Mouse (Mus musculus) lung, postnatal 4 days (tissue): Measurements from ENCODE around the gene Igf1r.
"Not testable (repeated sequence)": the region's sequence is repeated elsewhere in the genome, so short reads cannot be mapped to it uniquely, and the experiment has no call there.

ENCODE experiments used
- DNase-seq, 2 experiments: peaks; one replicate each; pipeline ENCODE4 v3.0.0; 2021

The Igf1r gene

DNA sequence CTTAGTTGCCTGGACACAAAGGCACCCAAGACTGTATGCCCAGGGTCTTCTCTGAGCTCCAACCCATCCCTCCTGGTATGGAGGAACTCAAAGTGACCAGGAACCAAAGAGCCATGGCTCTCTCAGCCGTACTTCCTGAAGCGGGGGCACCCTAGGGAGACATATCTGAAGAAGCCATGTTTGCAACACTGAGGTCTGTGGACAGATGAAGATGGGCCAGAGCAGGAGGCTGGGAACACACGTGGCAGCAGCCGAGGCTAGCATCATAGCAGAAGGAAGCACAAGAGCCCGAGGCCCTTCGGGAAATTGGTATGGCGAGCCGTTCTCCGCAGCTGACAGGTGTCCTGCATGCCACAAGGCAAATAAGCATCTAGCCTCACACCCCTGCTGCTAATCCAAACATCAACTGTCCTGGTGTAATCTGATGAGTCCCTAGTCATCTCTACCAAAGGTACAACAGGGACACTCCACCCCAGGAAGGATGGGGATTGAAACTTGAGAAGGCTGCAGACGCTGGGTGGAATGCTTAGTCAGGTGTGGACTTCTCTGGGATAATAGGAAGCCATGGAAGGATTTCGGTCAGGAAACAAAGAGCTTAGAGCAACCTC lies 286.7 kb downstream of the Igf1r start:
- no peak for DNase-seq

DNA sequence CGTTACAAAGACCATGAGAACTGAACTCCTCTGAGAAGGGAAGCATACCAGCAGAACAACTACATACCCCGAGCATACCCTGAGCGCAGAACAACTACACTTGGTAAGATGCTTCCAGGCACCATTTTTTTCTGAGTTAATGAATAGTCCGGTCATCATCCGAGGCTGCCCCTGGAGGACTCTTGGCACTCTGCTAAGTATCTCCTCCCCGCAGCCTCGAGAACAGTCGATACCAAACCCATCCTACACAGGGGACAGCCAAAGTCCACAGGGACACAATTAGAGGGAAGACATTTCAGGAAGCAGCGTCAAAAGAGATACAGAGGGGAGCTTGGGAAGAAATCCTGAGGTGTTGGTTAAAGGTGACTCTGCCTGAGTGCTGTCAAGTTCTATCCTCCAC lies 288.6 kb downstream of the Igf1r start:
- no peak for DNase-seq

DNA sequence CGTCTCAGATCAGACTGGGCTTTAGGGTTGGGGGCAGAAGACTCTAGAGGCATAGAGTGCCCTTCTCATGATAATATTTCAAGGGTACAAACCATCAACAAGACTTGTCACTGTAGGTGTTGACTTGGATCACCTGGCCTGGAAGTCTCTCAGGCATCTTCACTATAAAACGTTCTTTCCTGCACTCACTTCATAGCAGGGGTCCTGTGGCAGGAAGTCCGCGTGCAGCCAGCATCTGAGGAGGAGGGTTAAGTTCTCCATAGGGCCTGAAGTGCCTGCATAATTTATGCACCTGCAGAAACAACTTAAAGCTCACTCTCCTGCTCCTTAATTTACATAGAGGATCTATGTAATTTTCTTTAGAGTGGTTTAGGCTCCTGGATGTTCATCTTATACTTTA lies 293.1 kb downstream of the Igf1r start:
- DNase-seq: no peak

DNA sequence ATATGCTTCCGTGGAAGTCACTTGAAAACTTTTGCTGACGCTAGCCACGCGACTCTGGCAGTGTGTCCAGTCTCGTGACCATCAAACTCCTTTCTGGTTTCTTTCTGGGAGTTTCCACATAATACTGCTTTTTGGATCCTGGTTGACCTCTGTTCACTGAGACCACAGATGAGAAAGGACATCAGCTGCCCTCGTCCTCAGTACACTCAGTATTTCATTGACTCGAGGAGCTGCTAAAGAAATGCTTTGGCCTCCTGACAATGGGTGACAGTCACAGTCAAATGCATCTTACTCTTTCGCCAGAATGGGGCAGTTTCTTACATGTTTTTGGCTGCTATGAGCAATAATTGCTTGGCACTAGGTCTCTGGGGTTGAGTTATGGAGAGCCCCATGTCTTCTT lies 293.6 kb downstream of the Igf1r start:
- no peak for DNase-seq

DNA sequence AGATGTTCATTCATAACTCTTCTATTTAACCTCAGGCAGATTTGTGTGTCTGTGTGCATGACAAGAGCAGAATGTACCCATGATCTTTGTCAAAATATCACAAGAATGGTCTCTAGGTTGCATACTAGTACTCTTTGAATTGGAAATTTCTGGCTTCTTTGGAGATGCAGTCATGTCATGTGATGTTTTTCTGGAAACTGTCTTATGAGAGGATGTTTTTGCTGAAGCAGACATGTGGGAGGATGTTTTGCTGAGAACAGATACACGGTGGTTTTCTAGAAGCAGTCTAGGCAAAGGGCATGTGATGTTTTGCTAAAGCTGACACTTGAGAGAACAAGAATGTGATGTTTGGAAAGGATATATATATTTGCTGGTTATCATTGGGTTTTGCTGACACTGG lies 297.8 kb downstream of the Igf1r start:
- no peak for DNase-seq

DNA sequence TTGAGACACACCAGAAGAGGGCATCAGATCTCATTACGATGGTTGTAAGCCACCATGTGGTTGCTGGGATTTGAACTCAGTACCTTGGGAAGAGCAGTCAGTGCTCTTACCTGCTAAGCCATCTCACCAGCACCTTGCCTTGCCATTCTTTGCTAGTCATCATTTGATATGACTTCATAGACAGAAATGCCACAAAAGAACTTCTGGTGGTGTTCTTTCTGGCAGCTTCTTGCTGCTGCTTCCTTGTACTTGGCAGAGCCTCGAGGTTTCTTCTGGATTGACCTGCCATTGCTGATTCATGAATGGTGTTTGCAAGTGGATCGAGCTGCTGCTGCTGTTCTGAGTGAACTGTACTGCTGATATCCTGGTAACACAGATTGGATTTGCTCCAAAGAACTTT lies 298.3 kb downstream of the Igf1r start:
- DNase-seq: no peak

DNA sequence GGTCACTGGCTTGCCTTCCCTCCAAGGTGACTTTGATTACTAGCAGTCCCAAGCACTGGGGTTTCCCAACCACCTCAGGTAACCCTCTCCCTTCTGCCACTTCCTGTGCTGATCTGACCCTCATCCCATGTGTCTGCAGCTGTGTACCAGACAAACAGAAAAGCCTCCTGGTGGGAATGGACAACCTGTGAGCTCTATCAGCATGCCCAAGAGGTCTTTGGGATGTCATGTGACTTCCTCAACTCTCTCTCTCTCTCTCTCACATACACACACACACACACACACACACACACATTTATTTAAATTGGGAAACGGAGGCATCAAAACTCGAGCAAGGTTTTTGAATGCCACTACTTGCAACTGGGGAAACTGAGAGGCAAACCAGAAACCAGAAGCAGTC lies 305.1 kb downstream of the Igf1r start:
- DNase-seq: no peak

DNA sequence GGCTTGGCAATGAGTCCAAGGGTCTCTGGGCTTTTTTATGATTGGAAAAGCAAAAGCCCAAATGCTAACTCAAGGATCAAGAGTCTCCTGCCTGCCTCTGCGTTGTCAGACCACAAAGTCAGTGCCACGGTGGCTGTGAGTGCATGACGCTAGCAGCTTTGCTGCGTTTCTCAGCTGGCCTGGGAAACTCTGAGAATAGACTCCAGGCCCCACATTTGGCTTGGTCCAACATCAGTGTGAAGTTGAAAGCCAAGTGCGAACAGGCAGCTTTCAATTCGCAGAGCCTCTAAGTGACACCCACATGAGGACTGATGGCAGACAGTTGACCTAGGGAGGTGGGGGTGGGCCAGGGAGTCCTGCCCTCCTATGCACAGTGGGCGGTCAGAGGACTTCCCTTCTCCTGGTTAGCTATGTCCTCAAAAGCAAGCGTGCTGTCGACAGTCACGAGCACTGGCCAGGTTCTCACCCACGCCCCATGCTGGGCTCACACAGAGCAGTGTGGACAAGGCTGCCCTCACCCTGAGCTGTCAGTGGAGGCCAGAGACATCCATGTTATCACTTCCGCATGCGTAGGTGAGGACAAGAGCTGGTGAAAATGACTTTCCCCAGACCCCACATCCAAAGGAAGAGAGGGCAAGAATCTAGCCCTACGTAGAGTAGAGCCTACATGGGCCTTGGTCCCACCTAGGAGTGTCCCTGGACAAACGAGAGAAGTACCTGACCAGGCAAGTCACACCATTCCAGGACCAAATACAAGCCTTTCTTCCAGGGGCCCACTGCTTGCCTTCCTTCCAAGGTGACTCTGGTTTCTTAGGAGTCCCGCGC lies 305.9 kb downstream of the Igf1r start:
- peak in 1 of 2 experiments; percentile 25 for DNase-seq

DNA sequence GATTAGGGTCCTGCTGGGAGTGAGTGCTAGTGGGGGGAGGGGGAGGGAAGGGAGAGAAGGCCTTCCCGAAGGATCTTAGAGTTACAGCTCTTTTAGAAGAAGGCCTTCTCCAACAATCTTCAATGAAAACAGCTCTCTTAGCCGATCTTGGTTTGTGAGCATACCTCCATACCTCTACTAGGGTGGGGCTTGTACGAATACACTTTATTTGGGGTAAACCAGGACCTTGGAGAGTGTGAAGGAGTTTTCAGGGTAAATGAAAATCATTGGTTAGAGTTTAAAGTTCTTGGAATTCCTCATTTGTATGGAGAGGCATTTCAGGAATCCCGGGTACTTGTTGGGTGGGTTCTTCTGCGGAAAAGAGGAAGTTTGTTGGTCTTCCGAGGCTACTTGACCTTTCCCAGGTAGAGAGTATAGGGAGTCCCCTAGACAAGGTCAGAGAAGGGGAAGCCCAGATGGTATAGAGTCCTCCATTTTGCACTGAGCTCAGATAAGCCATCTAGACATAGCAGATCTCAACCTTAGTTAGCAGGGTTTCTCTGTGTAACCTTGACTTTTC lies 307.0 kb downstream of the Igf1r start:
- no peak for DNase-seq

DNA sequence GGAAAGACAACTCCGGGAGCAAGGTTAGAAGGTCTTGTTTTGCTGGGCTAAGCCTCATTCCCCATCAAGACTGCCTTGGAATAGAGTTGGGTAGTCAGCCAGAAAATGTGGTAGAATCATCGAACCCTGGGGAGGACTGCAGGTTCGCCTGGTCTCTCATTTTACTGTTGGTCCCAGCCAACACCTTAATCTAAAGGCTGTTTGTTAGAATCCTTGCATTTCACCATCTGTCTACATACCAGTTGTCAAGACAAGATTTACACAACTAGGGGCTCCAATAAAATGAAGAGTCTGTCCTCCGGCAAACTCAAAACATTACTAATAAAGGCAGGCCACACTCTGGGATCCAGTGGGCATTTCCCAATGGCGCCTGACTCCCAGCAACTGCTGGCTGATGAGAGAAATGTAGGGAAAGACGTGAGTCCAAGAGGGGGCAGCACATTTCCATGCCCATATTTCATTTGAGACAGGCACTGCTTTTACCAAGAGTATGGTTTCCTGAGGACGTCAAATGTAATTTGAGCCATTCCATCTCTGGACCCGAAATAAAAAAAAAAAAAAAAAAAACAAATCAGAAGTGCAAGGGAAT lies 310.1 kb downstream of the Igf1r start:
- DNase-seq: no peak

DNA sequence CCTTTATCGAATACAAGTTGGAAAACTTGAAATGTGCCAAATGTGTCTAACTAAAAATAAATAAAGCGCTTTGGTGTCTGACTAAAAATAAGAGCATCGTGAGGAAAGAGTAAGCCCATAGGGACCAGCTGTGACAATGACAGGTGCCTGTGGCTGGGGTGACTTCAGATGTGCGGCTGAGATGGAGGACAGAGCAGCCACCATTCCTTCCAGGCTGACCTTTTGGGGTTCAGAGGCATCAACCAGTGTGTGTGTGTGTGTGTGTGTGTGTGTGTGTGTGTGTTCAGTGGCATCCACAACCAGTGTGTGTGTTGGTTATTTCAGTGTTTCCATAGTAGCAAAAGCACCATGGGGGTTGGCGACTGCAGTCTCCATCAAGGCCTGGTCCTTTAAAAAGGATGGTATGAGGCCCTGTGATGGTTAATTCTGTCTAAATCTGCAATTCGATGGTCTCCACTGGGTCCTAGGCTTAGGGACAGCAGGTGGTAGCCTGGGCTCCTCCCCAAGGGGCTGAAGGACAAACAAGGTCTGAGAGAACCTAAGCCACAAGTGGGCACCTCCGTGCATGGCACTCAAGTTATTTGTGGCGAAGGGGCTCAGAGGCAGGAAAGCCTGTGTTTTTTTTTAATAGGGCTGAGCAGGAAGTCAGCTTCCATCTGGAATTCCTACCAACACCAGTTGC lies 310.9 kb downstream of the Igf1r start:
- DNase-seq: peak in 1 of 2 experiments; percentile 19

DNA sequence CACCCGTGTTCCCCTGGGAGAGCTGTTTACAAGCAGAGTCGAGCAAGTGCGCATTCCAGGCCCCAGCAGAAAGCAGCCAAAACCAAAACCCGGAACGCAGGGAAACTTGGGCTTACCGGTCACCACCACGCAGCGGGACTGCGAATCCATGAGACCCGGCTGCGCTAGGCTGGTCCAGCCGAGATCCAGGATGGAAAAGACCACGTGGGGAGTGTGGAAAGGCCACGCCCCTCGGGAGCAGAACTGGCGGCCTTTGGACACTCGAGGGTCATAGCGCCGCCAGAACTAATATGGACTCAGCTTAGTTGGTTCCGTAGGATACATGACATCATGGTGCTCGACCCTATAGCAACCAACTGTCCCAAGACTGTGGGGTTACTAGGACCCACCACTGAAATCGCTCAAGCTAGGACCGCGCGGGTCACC lies 311.4 kb downstream of the Igf1r start, which contains the start of gene Pgpep1l:
Gene Pgpep1l, minus strand, starts transcription at position 206 of the 426 bp plus-strand sequence.
- DNase-seq: peak; percentile 55 to 68

DNA sequence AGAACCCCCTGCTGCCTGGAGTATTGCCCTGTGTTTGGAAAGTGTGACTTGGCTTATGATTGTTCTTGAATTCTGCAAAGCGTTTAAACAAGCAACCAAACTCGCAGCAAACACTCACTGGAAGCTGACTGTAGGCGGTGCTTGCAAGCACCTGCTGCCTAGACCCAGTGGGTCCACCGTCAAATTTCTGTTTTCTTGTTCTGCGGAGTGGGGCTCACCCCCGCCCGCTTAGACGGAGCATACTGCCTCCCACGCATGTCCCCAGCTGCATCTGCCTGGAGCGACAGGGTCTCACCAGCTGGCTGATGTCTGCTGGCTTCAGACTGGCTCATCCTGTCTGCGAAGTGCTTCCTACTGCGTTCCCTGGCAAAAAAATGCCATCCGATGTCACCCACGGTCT lies 311.9 kb downstream of the Igf1r start:
- peak; percentile 54 to 65 for DNase-seq

DNA sequence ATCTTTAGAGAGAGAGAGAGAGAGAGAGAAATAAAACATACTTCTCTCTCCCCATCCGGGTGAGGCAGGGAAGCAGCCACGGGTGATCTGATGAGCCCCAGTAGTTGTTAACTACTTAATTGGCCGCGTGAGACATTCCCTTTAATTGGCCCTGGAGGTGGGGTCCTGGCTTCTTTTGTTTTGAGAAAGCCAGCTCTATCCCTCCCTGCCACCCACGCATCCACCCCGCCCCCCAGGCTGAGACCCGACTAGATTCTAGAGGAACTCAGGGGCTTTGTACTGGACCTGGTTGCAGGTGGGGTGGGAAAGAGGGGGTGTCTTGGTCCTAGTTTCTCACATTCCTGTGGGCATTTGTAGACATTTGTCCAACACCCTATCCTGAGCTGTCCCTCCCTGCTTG lies 312.8 kb downstream of the Igf1r start:
- DNase-seq: no peak

DNA sequence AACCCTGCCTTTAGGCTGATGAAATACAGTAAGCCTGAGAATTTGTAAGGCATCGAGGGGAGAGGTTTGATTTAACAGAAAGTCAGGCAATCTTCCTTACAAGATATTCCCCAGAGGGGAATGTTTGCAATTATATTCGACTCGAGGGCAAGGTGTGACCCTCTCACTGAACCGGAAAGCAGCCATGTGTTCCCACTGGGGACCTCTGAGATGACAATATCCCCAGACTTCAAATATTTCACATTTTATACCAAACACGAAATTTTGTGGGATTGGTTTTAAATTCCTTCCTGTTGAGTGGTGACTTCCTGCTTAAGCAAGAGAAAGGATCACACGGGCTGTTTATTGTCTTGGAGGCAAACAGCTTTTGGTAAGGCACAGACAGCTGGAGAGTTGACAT lies 314.1 kb downstream of the Igf1r start:
- no peak for DNase-seq

DNA sequence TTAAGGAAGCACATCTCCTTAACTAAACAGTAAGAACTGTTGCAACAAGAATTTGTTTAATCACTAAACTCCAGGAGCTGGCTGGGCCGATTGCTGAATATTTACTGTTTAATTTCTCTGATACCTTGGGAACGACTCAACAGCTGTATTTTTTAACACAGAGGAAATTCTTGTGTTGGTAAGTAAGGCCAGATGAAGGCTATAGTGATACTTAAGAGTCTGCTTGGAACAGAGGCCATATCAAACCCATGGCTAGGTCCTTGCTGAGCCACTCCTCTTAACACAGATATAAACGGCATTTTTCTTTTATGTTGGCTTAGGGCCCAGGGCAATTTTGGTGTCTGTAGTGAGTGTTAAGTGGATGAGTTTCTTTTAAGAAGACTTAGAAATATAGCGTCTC lies 317.9 kb downstream of the Igf1r start:
- DNase-seq: no peak

DNA sequence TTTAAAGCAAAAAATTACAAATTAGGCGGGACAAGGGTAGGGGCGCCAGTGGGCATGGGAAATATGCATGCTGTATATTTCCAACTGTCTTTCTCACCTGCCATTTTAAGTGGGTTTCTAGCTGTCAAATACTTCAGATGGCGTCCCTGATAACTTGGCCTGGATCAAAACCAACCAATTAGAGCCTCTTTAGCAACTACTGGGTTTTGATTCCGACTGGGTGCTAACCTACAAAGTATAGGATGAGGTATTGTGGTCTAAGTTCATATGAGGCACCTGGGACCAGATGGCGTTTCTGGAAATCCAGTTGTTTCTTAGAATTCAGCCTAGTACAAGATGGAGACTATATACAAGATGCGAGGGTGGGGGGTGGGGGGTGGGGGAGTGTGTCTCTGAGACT lies 319.2 kb downstream of the Igf1r start:
- no peak for DNase-seq

DNA sequence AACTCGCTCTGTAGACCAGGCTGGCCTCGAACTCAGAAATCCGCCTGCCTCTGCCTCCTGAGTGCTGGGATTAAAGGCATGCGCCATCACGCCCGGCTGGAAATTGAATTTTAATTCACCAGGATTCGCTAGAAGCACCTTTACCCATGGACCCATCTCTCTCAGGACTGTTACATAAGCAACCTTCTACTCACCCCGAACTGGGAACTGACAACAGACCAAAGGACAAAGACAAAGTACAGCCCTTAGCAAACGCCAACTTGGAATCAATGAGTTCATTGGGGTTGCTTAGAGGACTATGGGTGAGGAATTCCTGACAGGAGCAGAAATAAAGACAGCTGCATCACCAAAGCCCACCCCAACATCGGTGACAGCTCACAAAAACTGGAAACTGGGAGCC lies 320.0 kb downstream of the Igf1r start:
- DNase-seq: no peak

DNA sequence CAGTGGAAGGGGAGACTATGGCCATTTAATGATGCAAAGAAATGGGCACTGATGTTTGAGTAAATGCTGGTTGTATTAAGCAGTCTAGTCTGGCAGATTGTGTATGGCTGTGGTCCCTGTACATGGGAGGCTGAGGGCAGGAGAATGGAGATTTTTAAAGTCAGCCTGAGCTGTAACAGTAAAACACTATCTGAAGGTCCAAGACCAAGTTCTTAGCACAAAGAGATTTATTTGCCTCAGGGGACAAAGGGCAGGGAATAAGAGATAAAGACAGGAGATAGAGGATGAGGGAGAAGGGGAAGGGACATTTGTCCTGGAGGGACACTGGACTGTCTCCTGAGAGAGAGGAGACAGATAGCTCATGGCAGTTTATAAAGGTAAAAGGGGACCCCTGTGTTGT lies 320.9 kb downstream of the Igf1r start, which contains the start of gene Fam169b:
Gene Fam169b, plus strand, starts transcription at position 325 of the 400 bp plus-strand sequence.
- DNase-seq: no peak

DNA sequence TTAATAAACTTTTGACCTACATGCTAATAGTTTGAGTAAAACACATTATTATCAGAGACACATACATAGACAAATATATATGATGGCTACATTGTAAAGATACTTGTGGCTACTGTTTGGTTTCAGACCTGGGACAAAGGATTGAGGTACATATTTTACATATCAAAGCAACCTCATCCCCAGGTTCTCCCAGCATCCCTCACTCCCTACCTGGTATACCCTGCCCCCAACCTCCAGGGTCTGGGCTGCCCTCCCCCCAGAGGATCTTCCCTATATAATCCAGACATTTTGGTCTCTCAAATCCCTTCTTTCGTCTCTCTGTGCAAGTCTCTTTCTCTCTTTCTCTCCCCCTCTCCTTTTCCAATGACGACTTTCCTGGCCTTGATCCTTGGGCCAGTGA lies 321.6 kb downstream of the Igf1r start:
- DNase-seq: no peak

DNA sequence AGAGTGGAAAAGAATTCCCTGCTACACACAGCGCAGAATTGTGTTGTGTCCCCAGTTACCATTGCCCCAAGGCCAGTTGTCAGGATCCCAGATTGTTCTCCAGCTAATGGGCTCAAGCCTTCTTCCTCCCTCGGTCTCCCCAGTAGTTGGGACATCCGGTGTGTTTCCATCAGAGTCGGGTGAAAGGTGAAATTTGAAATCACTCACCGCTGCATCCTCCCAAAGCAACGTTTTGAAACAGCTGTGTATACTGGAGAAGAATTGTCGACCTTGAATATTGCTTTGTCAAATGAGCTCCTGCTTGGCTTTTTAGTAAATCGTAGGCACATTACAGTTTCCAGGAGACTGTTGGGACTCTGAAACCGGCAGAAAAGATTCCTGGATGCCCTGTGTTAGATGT lies 322.3 kb downstream of the Igf1r start:
- DNase-seq: no peak

DNA sequence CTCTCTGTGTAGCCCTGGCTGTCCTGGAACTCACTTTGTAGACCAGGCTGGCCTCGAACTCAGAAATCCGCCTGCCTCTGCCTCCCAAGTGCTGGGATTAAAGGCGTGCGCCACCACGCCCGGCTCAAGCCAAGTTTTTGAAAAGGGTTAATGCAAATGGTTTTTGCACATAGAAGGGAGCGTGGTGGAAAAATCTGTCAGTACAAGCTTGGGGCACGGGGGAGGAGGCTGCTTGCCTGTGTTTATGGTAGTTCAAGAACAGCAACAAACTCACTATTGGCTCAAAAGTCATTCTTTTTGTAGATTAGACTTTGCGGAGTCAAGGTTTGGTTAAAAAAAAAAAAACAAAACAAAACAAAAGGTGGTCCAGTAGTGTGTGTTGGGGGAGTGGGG lies 322.8 kb downstream of the Igf1r start:
- DNase-seq: not testable (repeated sequence)
